Mouse (Mus musculus) urinary bladder, adult 18-20 months (tissue): Measurements from ENCODE around the gene Babam2.

ENCODE experiments used
- DNase-seq, 2 experiments: peaks; one replicate each; pipeline ENCODE4 v3.0.0; 2022; ENCODE audit warnings: low spot score in 2 of 2, mixed read lengths in 2 of 2

Babam2 gene

GRCm38 (mm10) chr5:32127226-32127625 is 429.7 kb downstream of the Babam2 start:
- DNase-seq = no peak

- no peak for DNase-seq
Observed at GRCm38 (mm10) chr5:32127927-32128326, 430.4 kb downstream of the Babam2 start.

GRCm38 (mm10) chr5:32132971-32133501 is 435.6 kb downstream of the Babam2 start:
- peak; percentile 70 to 79 for DNase-seq

- peak; percentile 78 to 90 for DNase-seq
Observed at GRCm38 (mm10) chr5:32133549-32134004, 436.1 kb downstream of the Babam2 start.

- DNase-seq = peak in 1 of 2 experiments; percentile 81
Observed at GRCm38 (mm10) chr5:32134051-32134732, 436.7 kb downstream of the Babam2 start.
